Mouse (Mus musculus): ENCODE measurements around the gene Zfhx2.

GRCm38 (mm10) chr14:55020394-55020793 lies 71.7 kb downstream of the Zfhx2 start:
- TF ChIP-seq RAD21 (IDR thresholded peaks at IDR 0.05; ENCODE audit: low read depth, low read length), result no peak
- TF ChIP-seq TBP (conservative IDR thresholded peaks at IDR 0.05; ENCODE audit: low read depth, low read length), result no peak
- no peak for TF ChIP-seq CTCF (conservative IDR thresholded peaks at IDR 0.05 in 1 of 2, IDR thresholded peaks at IDR 0.05 in 1 of 2; ENCODE audit: low read depth in 2 of 2, low read length in 2 of 2)
- TF ChIP-seq PAX5 (IDR thresholded peaks at IDR 0.05; ENCODE audit: low read length), result no peak
- TF ChIP-seq CHD1 (IDR thresholded peaks at IDR 0.05; ENCODE audit: low read depth, low read length), result no peak
- TF ChIP-seq MEF2A (IDR thresholded peaks at IDR 0.05; ENCODE audit: borderline replicate concordance, low read depth, low read length), result no peak
- TF ChIP-seq SIN3A (IDR thresholded peaks at IDR 0.05; ENCODE audit: low read length), result no peak
- TF ChIP-seq MYC (IDR thresholded peaks at IDR 0.05; ENCODE audit: low read depth, low read length), result no peak
- no peak for TF ChIP-seq MAX (IDR thresholded peaks at IDR 0.05; ENCODE audit: low read length)
- TF ChIP-seq POLR2A (IDR thresholded peaks at IDR 0.05; ENCODE audit: low read depth, low read length), result no peak
- no peak for TF ChIP-seq POLR2AphosphoS2 (IDR thresholded peaks at IDR 0.05; ENCODE audit: low read depth, low read length)
